Mouse (Mus musculus): Measurements from ENCODE around the gene Sparcl1.
A peak's percentile ranks its signal among the peaks of the same experiment; 100 is the strongest.

The Sparcl1 gene

DNA sequence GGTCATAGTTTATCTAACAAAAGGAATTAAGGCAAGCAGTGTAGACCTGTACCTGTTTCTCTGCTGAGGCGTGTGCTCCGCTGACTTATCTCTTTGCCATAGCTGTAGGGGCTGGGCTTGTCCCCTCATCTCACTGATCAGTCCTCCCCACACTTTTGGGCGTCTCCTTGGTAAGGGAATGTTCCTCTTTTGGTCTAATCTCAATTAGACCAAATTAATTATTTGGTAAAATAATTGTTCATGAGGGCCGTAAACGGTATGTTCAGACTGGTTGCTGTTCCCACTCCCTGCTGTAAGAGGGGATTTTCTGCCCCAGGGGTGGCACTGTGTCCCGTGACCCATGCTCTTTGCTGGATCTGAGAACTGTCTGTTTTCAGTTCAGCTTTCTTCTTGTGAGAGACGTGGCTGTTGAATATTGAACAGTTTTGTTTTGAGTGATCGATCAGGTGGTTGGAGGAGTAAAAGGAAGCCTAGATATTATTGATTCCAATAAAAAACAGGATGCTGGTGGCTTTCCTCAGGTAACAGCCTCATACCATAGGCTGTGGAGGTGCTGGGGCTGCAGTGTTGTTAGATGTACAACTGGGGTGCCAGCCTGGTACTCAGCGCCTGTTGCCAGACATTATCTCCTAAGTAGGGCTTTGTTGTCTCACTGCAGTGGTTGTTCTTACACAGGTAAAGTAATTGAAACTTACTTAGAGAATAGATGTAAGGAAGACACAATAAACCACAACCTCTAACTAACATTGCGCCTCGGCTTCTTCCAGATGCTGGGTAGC is 50.6 kb downstream of the Sparcl1 start:
- Histone ChIP-seq H3K36me3 (ENCODE audit: insufficient read depth, low read length) (peaks cover 74% of the 10 kb centered on the region), H3K9me3 (ENCODE audit: low read length) (peaks cover 73% of the 10 kb centered on the region), H3K4me3 (replicated peaks; ENCODE audit: low read length) (no peak overlapping the region), H3K27me3 (ENCODE audit: insufficient read depth, low read length) (no peaks in the 10 kb centered on the region), H3K4me1 (replicated peaks; ENCODE audit: low read depth, low read length) (no peaks in the 10 kb centered on the region)
- TF ChIP-seq CTCF (conservative IDR thresholded peaks at IDR 0.05; ENCODE audit: low read length) (no peak), NANOG (IDR thresholded peaks at IDR 0.05; ENCODE audit: borderline replicate concordance, low read length) (no peak), POU5F1 (IDR thresholded peaks at IDR 0.05; ENCODE audit: borderline replicate concordance, low read length) (no peak)

DNA sequence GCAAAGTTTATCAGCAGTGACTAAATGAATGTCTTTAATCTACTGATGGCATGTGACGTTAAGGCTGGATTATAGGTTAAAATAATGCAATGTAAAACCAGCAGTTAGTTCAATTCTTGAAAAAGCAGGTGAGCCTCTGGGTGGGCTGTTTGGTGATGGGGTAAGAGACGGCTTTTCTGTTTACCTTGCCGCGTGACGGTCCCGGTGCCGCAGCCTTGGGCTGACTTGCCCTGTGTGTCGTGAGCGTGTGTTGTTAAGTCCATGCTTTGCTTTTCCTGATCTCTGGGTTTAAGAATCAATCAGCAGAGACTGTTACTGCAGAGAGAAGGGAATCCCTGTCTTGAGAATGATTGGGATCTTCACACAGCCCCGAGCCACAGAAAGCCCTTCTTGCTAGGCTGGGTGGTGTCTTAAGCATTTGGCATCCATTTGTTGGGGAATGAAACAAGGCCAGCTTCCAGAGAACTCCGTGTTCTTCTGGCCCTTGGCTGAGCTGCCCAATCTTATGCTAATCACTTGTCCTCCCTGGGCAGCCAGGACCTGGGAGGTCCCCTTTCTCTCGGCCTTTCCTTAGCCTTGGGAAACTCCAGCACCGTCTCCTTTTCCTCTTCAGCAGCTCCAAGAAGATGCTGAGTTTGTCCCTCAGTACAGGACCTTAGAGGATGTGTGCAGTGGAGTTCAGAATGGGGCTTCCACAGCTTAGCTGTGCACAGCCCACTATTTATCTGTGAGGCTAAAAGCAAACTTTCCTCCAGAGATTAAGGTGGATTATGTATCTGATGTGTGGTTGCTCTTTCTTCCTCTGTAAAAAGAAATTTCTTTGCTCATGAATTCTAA is 51.4 kb downstream of the Sparcl1 start:
- no peak overlapping the region for H3K4me3 ChIP-seq (replicated peaks; ENCODE audit: low read length)
- no peaks in the 10 kb centered on the region for H3K4me1 ChIP-seq (replicated peaks; ENCODE audit: low read depth, low read length)
- peaks cover 75% of the 10 kb centered on the region for H3K9me3 ChIP-seq (ENCODE audit: low read length)
- no peak for TF ChIP-seq NANOG (IDR thresholded peaks at IDR 0.05; ENCODE audit: borderline replicate concordance, low read length)
- TF ChIP-seq POU5F1 (IDR thresholded peaks at IDR 0.05; ENCODE audit: borderline replicate concordance, low read length): no peak
- no peak for TF ChIP-seq CTCF (conservative IDR thresholded peaks at IDR 0.05; ENCODE audit: low read length)
- no peaks in the 10 kb centered on the region for H3K27me3 ChIP-seq (ENCODE audit: insufficient read depth, low read length)
- H3K36me3 ChIP-seq (ENCODE audit: insufficient read depth, low read length): peaks cover 82% of the 10 kb centered on the region

GRCm38 (mm10) chr5:104060429-104060828 is 53.1 kb downstream of the Sparcl1 start:
- Histone ChIP-seq H3K9me3 (ENCODE audit: low read length) (peaks cover 75% of the 10 kb centered on the region), H3K27me3 (ENCODE audit: insufficient read depth, low read length) (no peaks in the 10 kb centered on the region), H3K36me3 (ENCODE audit: insufficient read depth, low read length) (peaks cover 96% of the 10 kb centered on the region), H3K4me1 (replicated peaks; ENCODE audit: low read depth, low read length) (no peaks in the 10 kb centered on the region), H3K4me3 (replicated peaks; ENCODE audit: low read length) (no peak overlapping the region)
- no peak for TF ChIP-seq CTCF (conservative IDR thresholded peaks at IDR 0.05; ENCODE audit: low read length)
- no peak for TF ChIP-seq NANOG (IDR thresholded peaks at IDR 0.05; ENCODE audit: borderline replicate concordance, low read length)
- no peak for TF ChIP-seq POU5F1 (IDR thresholded peaks at IDR 0.05; ENCODE audit: borderline replicate concordance, low read length)

DNA sequence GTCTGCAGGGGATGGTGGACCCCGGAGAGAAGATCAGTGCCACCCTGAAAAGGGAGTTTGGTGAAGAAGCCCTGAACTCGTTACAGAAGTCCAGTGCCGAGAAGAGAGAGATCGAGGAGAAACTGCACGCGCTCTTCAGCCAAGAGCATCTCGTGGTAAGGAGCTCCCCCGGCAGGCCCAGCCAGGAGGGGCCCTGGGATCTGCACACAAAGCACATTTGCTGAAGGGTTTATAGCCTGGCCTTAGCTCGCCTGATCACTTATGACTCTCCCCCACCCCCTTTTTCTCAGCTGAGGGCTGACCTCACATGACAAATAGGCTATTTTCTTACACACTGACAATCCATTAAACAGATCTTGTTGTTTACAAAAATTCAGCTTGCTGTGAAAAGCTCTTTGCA is 53.9 kb downstream of the Sparcl1 start:
- Histone ChIP-seq H3K36me3 (ENCODE audit: insufficient read depth, low read length) (peaks cover 94% of the 10 kb centered on the region), H3K4me3 (replicated peaks; ENCODE audit: low read length) (no peak overlapping the region), H3K4me1 (replicated peaks; ENCODE audit: low read depth, low read length) (no peaks in the 10 kb centered on the region), H3K9me3 (ENCODE audit: low read length) (peaks cover 67% of the 10 kb centered on the region), H3K27me3 (ENCODE audit: insufficient read depth, low read length) (no peaks in the 10 kb centered on the region)
- no peak for TF ChIP-seq CTCF (conservative IDR thresholded peaks at IDR 0.05; ENCODE audit: low read length)
- TF ChIP-seq POU5F1 (IDR thresholded peaks at IDR 0.05; ENCODE audit: borderline replicate concordance, low read length): no peak
- TF ChIP-seq NANOG (IDR thresholded peaks at IDR 0.05; ENCODE audit: borderline replicate concordance, low read length): no peak

- Histone ChIP-seq H3K9me3 (ENCODE audit: low read length) (peaks cover 52% of the 10 kb centered on the region), H3K4me1 (replicated peaks; ENCODE audit: low read depth, low read length) (no peaks in the 10 kb centered on the region), H3K4me3 (replicated peaks; ENCODE audit: low read length) (no peak overlapping the region), H3K36me3 (ENCODE audit: insufficient read depth, low read length) (peaks cover 90% of the 10 kb centered on the region), H3K27me3 (ENCODE audit: insufficient read depth, low read length) (no peaks in the 10 kb centered on the region)
- TF ChIP-seq NANOG (IDR thresholded peaks at IDR 0.05; ENCODE audit: borderline replicate concordance, low read length): no peak
- peak; percentile 47 for TF ChIP-seq CTCF (conservative IDR thresholded peaks at IDR 0.05; ENCODE audit: low read length)
- TF ChIP-seq POU5F1 (IDR thresholded peaks at IDR 0.05; ENCODE audit: borderline replicate concordance, low read length): no peak
Measured at GRCm38 (mm10) chr5:104058021-104058420, 55.5 kb downstream of the Sparcl1 start.

- no peaks in the 10 kb centered on the region for H3K27me3 ChIP-seq (ENCODE audit: insufficient read depth, low read length)
- TF ChIP-seq NANOG (IDR thresholded peaks at IDR 0.05; ENCODE audit: borderline replicate concordance, low read length) (no peak), POU5F1 (IDR thresholded peaks at IDR 0.05; ENCODE audit: borderline replicate concordance, low read length) (no peak), CTCF (conservative IDR thresholded peaks at IDR 0.05; ENCODE audit: low read length) (no peak)
- peaks cover 90% of the 10 kb centered on the region for H3K36me3 ChIP-seq (ENCODE audit: insufficient read depth, low read length)
- peaks cover 42% of the 10 kb centered on the region for H3K9me3 ChIP-seq (ENCODE audit: low read length)
- H3K4me1 ChIP-seq (replicated peaks; ENCODE audit: low read depth, low read length): no peaks in the 10 kb centered on the region
- no peak overlapping the region for H3K4me3 ChIP-seq (replicated peaks; ENCODE audit: low read length)
Measured at GRCm38 (mm10) chr5:104056295-104056694, 57.2 kb downstream of the Sparcl1 start.

DNA sequence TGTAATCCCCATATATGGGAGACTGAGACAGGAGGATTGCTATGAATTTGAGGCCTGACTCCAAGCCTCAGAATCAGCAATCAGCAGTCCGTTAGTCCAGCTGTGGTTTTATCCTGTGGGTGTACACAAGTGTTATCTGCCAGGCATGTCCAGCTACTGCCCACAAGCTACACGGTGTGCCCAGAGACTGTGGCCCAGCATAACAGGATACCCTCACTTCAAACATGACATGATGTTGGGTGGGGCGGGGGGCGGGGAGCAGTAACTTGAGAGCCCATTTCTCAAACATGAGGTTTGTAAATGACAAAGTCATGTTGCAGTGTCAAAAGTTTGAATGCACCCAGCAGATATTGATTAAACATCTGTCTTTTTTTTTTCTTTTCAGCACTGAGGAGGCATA is 57.7 kb downstream of the Sparcl1 start:
- H3K4me1 ChIP-seq (replicated peaks; ENCODE audit: low read depth, low read length): no peaks in the 10 kb centered on the region
- H3K27me3 ChIP-seq (ENCODE audit: insufficient read depth, low read length): no peaks in the 10 kb centered on the region
- H3K9me3 ChIP-seq (ENCODE audit: low read length): peaks cover 38% of the 10 kb centered on the region
- TF ChIP-seq NANOG (IDR thresholded peaks at IDR 0.05; ENCODE audit: borderline replicate concordance, low read length): no peak
- no peak for TF ChIP-seq POU5F1 (IDR thresholded peaks at IDR 0.05; ENCODE audit: borderline replicate concordance, low read length)
- TF ChIP-seq CTCF (conservative IDR thresholded peaks at IDR 0.05; ENCODE audit: low read length): no peak
- no peak overlapping the region for H3K4me3 ChIP-seq (replicated peaks; ENCODE audit: low read length)
- peaks cover 90% of the 10 kb centered on the region for H3K36me3 ChIP-seq (ENCODE audit: insufficient read depth, low read length)

DNA sequence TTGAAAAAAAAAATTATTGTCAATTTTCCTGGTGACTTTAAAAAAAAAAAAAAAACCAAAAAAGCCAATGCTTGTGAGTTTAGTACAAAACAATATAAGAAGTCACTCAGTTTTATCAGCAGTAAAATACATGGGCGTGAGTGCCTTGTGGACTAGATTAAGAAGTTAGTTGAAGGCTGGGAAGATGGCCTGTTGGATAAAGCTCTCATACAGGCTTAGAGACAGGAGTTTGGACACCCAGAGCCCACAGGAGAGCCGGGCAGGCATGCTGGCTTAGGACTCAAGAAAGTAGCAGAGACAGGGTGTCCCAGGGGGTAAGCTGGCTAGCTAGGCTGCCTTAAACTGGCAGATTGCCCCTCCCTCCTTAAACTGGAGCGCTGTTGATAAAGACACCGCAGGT is 58.6 kb downstream of the Sparcl1 start:
- no peaks in the 10 kb centered on the region for H3K27me3 ChIP-seq (ENCODE audit: insufficient read depth, low read length)
- H3K9me3 ChIP-seq (ENCODE audit: low read length): peaks cover 29% of the 10 kb centered on the region
- no peak overlapping the region for H3K4me3 ChIP-seq (replicated peaks; ENCODE audit: low read length)
- peaks cover 88% of the 10 kb centered on the region for H3K36me3 ChIP-seq (ENCODE audit: insufficient read depth, low read length)
- peaks cover 4% of the 10 kb centered on the region for H3K4me1 ChIP-seq (replicated peaks; ENCODE audit: low read depth, low read length)
- TF ChIP-seq POU5F1 (IDR thresholded peaks at IDR 0.05; ENCODE audit: borderline replicate concordance, low read length) (no peak), NANOG (IDR thresholded peaks at IDR 0.05; ENCODE audit: borderline replicate concordance, low read length) (no peak), CTCF (conservative IDR thresholded peaks at IDR 0.05; ENCODE audit: low read length) (no peak)

All from E14TG2a.4 (cell line).